Mouse (Mus musculus) right cerebral cortex, postnatal 10 days (tissue): Measurements from ENCODE around the gene Tmem238l.

Source experiments
- DNase-seq, 2 experiments: peaks; one replicate each; pipeline ENCODE4 v3.0.0; 2021; ENCODE audit warnings: low spot score in 2 of 2

The Tmem238l gene

GRCm38 (mm10) chr11:66956303-66956702 lies at the start of gene Tmem238l:
Gene Tmem238l (plus strand): TSS chr11:66956638.
- no peak for DNase-seq

- DNase-seq = no peak
These were observed 44.6 kb upstream of the Tmem238l start, which contains the start of gene Pirt for GRCm38 (mm10) chr11:66911811-66912210. Gene Pirt (plus strand): TSS chr11:66911981.

- DNase-seq = no peak
These were observed 43.6 kb upstream of the Tmem238l start for GRCm38 (mm10) chr11:66912531-66913458.

GRCm38 (mm10) chr11:66914249-66914648 lies 42.2 kb upstream of the Tmem238l start:
- peak in 1 of 2 experiments; percentile 30 for DNase-seq

- DNase-seq = no peak
These were observed 36.4 kb upstream of the Tmem238l start for GRCm38 (mm10) chr11:66920012-66920411.

GRCm38 (mm10) chr11:66924095-66924823 lies 32.2 kb upstream of the Tmem238l start:
- DNase-seq = no peak

- no peak for DNase-seq
These were observed 28.1 kb upstream of the Tmem238l start for GRCm38 (mm10) chr11:66928311-66928710.

GRCm38 (mm10) chr11:66932827-66933599 lies 23.4 kb upstream of the Tmem238l start:
- DNase-seq = no peak

GRCm38 (mm10) chr11:66934428-66935173 lies 21.8 kb upstream of the Tmem238l start:
- no peak for DNase-seq

- DNase-seq = no peak
These were observed 14.4 kb upstream of the Tmem238l start for GRCm38 (mm10) chr11:66942011-66942410.

GRCm38 (mm10) chr11:66945224-66945767 lies 11.1 kb upstream of the Tmem238l start:
- DNase-seq = no peak

GRCm38 (mm10) chr11:66946521-66946920 lies 9.9 kb upstream of the Tmem238l start:
- DNase-seq = no peak

GRCm38 (mm10) chr11:66946922-66947321 lies 9.5 kb upstream of the Tmem238l start:
- no peak for DNase-seq

GRCm38 (mm10) chr11:66960797-66961196 lies 4.4 kb downstream of the Tmem238l start:
- DNase-seq = no peak

GRCm38 (mm10) chr11:66961447-66962176 lies 5.2 kb downstream of the Tmem238l start:
- DNase-seq = no peak

- no peak for DNase-seq
These were observed 7.0 kb downstream of the Tmem238l start for GRCm38 (mm10) chr11:66963462-66963861.

GRCm38 (mm10) chr11:66966500-66967116 lies 10.2 kb downstream of the Tmem238l start:
- DNase-seq = no peak

GRCm38 (mm10) chr11:66968575-66968974 lies 12.1 kb downstream of the Tmem238l start:
- DNase-seq = no peak

GRCm38 (mm10) chr11:66973507-66973906 lies 17.1 kb downstream of the Tmem238l start:
- no peak for DNase-seq
